Mouse (Mus musculus) stomach, postnatal 0 days (tissue): Measurements from ENCODE around the gene Commd1.

ENCODE experiments used
- CTCF ChIP-seq: IDR thresholded peaks from 2 replicates; pipeline ENCODE4 v1.5.1; 2016; ENCODE audit warnings: antibody characterized with exemption, low read depth, mild to moderate bottlenecking, moderate library complexity
- EP300 ChIP-seq: optimal IDR thresholded peaks from 2 replicates; pipeline ENCODE3; 2016; ENCODE audit warnings: antibody characterized with exemption

GRCm38 (mm10) chr11:22882926-22883325 is 99.3 kb downstream of the Commd1 start:
- TF ChIP-seq CTCF (no peak), EP300 (no peak)
